Mouse (Mus musculus): ENCODE measurements around the gene Muc13. TPM values are rescaled to one million over a fixed set of nuclear protein-coding genes. Genes with fewer than 3 reads are reported as not detected.

Gene Muc13
- polyA plus RNA-seq, 1 experiment: 0.06 TPM

DNA sequence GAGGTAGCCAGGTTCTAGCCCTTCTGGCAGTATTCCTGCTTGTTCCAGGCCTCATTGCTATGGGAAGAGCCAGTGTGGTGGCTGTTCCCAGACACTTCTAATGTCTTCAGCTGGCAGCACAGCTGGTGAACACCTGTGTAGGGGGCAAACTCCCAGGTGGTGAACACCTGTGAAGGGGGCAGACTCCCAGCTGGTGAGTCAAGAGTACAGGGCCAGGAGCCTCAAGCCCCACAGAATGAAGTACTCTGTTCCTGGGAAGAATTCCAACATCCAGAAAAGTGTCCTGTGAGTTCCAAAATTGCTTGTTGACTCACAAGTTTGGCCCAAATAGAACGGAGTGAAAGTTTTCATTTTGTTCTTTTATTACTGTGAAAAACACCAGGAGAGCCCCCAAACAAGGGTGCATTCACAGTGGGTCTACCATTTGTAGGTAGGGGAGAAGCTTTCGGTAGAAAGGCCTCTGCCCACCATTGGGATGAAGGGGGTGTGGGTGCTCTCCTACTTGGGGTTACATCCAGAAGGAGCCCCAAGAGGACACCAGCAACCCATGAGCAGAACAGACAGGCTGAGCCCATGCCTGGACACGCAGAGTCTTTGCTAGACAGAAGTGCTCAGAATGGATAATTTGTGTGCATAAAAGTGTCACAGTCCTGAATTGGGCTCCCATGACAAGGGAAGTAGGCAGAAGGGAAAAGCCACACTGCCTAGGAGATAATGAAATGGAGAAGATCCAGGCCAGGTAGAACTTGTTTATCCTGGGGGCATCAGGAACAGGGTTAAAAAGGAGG is 25.2 kb upstream of the Muc13 start:
- DNase-seq (ENCODE audit: extremely low spot score in 1 of 2, low spot score in 1 of 2): peak in 1 of 2 experiments; percentile 46

GRCm38 (mm10) chr16:33769848-33770247 is 24.0 kb upstream of the Muc13 start:
- no peak for DNase-seq (ENCODE audit: extremely low spot score in 1 of 2, low spot score in 1 of 2)

DNA sequence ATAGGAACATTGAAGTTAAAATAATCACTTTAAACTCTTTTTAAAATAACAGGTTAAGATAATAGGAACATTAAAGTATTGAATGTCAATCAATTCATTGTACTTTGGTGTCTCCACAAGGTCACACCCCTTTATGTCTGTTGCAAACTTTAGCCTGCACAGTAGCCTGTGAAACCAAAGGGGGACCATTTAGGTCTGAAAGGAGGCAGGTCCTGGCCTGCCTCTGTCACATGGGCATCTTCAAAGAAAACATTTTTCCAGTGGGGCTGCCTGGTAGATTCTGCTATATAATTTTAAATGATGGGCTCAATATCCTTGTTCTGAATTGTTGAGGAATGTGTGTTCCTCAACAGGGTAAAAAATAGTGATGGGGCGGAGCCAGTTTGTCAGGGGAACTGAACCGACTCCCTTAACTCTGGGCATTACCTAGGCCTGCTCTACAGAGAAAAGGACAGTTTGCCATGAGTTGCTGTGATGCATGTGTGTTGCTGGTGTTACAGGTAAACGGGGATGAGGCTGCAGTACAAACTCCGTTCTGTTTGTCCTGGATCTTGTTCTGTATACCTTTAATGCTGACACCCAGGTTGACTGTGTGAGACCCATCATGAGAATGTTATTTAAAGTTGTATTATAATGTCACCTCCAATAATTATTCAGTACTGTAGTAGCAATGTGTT is 22.9 kb upstream of the Muc13 start:
- no peak for DNase-seq (ENCODE audit: extremely low spot score in 1 of 2, low spot score in 1 of 2)

GRCm38 (mm10) chr16:33772809-33773208 is 21.0 kb upstream of the Muc13 start:
- no peak for DNase-seq (ENCODE audit: extremely low spot score in 1 of 2, low spot score in 1 of 2)

DNA sequence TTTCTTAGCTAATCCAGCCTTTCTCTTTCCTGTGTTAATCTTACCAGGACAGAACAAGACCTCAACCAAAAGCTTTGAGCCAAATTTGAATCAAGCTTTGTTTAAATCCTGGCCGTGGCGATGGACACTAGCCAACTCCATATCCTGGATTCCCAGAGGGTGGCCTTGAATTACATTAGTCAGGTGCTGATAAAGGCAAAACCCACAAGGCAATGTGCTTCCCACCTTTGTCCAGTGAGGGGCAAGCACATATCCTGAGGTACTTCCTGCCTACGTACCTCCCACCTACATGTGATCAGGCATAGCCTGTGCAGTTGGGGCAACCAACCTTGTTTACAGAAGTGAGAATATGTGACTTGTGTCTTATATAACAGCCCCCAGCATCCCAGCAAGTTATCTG is 18.9 kb upstream of the Muc13 start:
- no peak for DNase-seq (ENCODE audit: extremely low spot score in 1 of 2, low spot score in 1 of 2)

DNA sequence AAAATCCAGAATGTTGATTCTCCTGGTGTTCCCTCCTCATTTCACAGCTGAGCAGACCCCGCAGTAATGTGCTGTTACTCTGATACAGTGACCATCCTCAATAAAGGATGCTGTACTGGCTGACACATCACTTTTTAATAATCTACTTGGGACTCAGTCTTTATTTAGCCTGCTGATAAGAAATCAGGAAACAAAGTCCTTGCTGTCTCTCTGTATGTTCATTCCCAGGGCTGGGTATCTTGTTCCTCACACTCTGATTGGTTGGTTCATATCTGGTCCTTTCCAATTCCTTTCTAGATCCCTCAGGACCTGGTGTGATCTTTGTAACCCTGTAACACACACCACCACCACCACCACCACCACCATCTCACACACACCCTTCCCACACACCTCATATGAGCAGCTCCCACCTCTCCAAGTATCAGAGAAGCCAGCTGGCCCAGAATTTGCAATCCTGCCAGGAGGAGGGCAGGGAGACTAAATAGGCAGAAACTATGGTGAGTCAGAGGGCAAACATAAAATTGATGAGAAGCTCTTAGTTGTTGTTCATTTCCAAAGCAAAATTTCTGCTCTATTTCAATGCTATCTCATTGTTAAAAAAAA is 18.0 kb upstream of the Muc13 start:
- no peak for DNase-seq (ENCODE audit: extremely low spot score in 1 of 2, low spot score in 1 of 2)

- DNase-seq (ENCODE audit: extremely low spot score in 1 of 2, low spot score in 1 of 2): no peak
Observed at GRCm38 (mm10) chr16:33776766-33777529, 16.9 kb upstream of the Muc13 start.

- no peak for DNase-seq (ENCODE audit: extremely low spot score in 1 of 2, low spot score in 1 of 2)
Observed at GRCm38 (mm10) chr16:33777607-33778006, 16.2 kb upstream of the Muc13 start.

GRCm38 (mm10) chr16:33781789-33782728 is 11.8 kb upstream of the Muc13 start:
- DNase-seq (ENCODE audit: extremely low spot score in 1 of 2, low spot score in 1 of 2): no peak

GRCm38 (mm10) chr16:33782729-33783091 is 11.1 kb upstream of the Muc13 start:
- DNase-seq (ENCODE audit: extremely low spot score in 1 of 2, low spot score in 1 of 2): no peak

DNA sequence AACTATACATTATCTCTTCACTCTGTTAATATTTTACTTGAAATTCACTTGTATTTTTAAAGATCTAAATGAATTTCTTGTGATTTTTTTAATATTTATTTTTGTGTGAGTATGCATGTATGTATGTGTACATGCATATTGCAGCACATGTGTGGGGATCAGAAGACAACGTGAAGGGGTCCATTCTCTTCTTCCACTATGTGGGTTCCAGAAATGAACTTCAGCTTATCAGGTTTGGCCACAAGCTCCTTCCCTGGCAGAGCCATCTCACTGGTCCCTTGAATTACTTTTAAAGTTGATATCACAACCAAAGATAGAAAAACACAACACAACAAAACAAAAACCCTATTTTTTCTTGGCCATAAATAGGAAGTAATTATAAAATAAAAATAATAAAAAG is 9.3 kb upstream of the Muc13 start:
- no peak for DNase-seq (ENCODE audit: extremely low spot score in 1 of 2, low spot score in 1 of 2)

DNA sequence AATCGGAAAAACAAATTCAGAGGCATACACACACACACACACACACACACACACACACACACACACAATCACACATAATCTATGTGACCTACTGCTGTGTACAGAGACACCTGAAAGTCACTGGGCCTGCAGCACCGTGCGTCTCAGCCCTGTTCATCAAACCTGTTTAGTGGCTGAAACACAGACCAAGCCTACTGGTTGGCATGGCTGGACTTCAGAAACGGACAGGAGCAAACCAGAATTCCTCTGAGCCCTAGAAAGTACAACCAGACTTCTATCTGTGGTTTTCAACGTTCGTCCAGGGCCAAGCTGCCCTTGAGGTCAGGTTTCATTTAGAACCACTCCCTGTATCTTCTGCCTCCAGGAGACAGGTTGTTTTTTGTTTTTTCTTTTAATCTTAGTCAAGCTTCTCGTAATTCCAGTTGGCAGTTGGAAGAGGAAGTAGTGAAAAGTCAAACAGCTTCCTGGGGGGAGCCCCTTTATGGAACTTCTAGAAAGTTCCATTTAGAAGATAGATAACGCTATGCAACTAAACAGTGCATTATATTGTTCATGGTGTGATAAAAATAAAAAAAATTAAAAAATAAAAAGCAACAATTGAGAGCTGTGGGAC is 8.6 kb upstream of the Muc13 start:
- DNase-seq (ENCODE audit: extremely low spot score in 1 of 2, low spot score in 1 of 2): no peak

DNA sequence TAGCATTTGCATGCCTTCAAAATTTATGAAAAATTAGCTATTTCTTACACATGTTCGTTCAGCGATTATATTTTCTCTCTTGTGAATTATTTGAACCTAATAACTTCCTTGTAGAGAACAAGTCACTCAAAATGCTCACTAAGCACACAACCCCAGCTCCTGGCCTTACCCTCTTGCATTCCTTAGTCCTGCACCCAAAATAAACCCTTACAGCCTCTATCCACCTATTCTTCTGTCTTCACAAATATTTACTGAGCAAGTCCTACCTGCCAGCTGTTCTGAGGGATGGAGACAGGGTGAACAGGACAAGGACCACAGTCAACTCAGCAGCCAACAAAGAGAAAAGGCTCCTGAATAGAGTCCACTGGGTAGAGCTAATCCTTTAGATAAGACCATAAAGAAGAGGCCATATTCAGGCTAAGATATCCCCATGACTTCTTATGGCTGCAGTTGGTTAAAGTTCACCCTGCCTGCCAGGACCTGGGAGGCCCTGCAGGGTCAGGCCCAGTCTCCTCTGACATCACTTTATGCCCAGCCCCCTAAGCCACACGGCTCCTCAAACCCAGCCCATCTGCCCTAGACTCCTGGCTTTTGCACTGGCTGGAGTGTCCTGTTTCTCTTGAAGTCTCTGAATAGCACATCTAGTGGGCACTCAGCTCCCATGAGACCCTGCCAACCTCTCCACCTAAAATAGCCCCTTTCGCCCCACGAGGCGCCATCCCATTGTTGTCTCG is 7.0 kb upstream of the Muc13 start:
- no peak for DNase-seq (ENCODE audit: extremely low spot score in 1 of 2, low spot score in 1 of 2)

DNA sequence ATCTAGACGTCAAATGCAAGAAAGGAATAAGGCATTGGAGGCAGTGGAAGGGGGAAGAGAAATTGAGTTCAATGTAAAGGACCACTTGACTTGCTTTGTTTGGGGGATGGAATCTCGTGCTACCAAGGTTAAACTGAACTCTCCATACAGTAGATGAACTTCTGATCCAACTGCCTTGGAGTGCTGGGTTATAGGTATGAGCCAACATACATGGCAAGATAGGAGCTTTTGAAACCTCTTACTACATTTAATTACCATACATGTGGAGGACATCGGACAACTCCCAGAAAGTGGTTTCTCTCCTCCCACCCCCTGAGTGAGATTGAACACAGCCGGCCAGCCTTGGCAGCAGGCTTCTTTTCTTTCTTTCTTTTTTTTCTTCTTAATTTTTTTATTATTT is 1.3 kb downstream of the Muc13 start:
- DNase-seq (ENCODE audit: extremely low spot score in 1 of 2, low spot score in 1 of 2): no peak

DNA sequence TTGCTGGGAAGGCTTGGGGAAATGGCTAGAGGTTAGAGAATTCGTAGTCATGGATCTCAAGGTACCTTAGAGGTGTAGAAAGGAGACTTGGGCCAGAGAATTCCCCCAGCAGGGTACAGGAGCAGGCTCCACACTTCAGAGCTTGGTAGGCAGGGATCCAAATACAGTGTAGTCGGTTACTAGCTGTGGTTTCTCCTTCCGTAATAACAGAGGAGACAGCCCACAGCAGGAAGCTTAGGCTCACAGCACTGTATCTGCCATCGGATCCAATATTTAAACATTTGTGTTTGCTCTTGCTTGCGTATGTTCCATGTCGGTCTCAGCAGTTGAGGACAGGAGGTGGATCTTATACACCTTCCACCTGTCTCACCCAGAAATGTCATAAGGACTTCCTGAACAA is 2.0 kb downstream of the Muc13 start:
- DNase-seq (ENCODE audit: extremely low spot score in 1 of 2, low spot score in 1 of 2): no peak

- no peak for DNase-seq (ENCODE audit: extremely low spot score in 1 of 2, low spot score in 1 of 2)
Observed at GRCm38 (mm10) chr16:33796756-33797155, 2.9 kb downstream of the Muc13 start.

DNA sequence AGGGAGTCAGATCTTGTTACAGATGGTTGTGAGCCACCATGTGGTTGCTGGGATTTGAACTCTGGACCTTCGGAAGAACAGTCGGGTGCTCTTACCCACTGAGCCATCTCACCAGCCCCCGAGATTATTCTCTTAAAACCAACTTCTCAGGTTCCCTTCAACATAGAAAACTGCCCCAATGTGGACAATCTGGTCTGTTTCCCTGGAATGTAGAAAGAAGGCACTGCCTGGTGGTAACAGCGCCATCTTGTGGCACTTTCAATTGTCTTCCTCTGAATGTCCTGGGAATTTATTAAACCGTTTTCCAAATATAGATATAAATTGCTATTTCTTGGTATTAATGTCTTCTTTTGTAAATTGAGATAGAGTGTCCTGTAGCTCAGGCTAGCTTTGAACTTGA is 4.0 kb downstream of the Muc13 start:
- peak in 1 of 2 experiments; percentile 74 for DNase-seq (ENCODE audit: extremely low spot score in 1 of 2, low spot score in 1 of 2)

- no peak for DNase-seq (ENCODE audit: extremely low spot score in 1 of 2, low spot score in 1 of 2)
Observed at GRCm38 (mm10) chr16:33810002-33810401, 16.2 kb downstream of the Muc13 start.
